Mouse (Mus musculus): ENCODE data around the gene Ndufa9. TPM values are rescaled to one million over a fixed set of nuclear protein-coding genes. Genes with fewer than 3 reads are reported as not detected.
A peak's percentile ranks its signal among the peaks of the same experiment; 100 is the strongest.

Ndufa9 gene
- 210 and 213 TPM in 2 replicates for polyA plus RNA-seq (2015; fragmentation: Nextera tagmentation; extraction: Ambion mirVana)

- Histone ChIP-seq H3K4me2 (peak within 1 kb of the TSS; percentile 92), H3K9me3 (replicated peaks) (no peaks in the 10 kb centered on the region), H3K27me3 (replicated peaks) (0 out of 2 replicates have a peak, but pooled peaks cover 2% of the 10 kb centered on the region), H3K4me1 (peaks cover 23% of the 10 kb centered on the region), H3K4me3 (replicated peaks) (peak within 1 kb of the TSS; percentile 60), H3K9ac (replicated peaks) (peak within 1 kb of the TSS; percentile 71), H3K36me3 (peaks cover 6% of the 10 kb centered on the region), H3K27ac (replicated peaks) (peak within 1 kb of the TSS; percentile 89)
- WGBS, result 6% methylated on average over 46 of the region's 46 CpGs
- ATAC-seq (ENCODE audit: low FRiP score), result peak; percentile 97
Observed at GRCm38 (mm10) chr6:126848712-126849704, at the start of gene Ndufa9. Ndufa9 (minus strand) TSS chr6:126849136.

- no peak for ATAC-seq (ENCODE audit: low FRiP score)
- Histone ChIP-seq H3K4me3 (replicated peaks) (no peak overlapping the region), H3K9me3 (replicated peaks) (no peaks in the 10 kb centered on the region), H3K36me3 (no peaks in the 10 kb centered on the region), H3K4me2 (no peak overlapping the region), H3K4me1 (no peaks in the 10 kb centered on the region), H3K27ac (replicated peaks) (no peak overlapping the region), H3K27me3 (replicated peaks) (no peaks in the 10 kb centered on the region), H3K9ac (replicated peaks) (no peak overlapping the region)
- 83% methylated on average over 8 of the region's 8 CpGs for WGBS
Observed at GRCm38 (mm10) chr6:126877118-126877517, 28.2 kb upstream of the Ndufa9 start.

GRCm38 (mm10) chr6:126852881-126853280 lies 3.9 kb upstream of the Ndufa9 start, which contains the start of gene Akap3:
Akap3 (plus strand) TSS chr6:126853098.
- Histone ChIP-seq H3K4me1 (peaks cover 12% of the 10 kb centered on the region), H3K27me3 (replicated peaks) (0 out of 2 replicates have a peak, but pooled peaks cover 2% of the 10 kb centered on the region), H3K9ac (replicated peaks) (no peak within 1 kb of the TSS), H3K4me3 (replicated peaks) (no peak within 1 kb of the TSS), H3K27ac (replicated peaks) (no peak within 1 kb of the TSS), H3K9me3 (replicated peaks) (no peaks in the 10 kb centered on the region), H3K4me2 (no peak within 1 kb of the TSS), H3K36me3 (no peaks in the 10 kb centered on the region)
- no peak for ATAC-seq (ENCODE audit: low FRiP score)

GRCm38 (mm10) chr6:126836628-126837027 lies 12.3 kb downstream of the Ndufa9 start:
- H3K9ac ChIP-seq (replicated peaks), result no peak overlapping the region
- ATAC-seq (ENCODE audit: low FRiP score), result no peak

GRCm38 (mm10) chr6:126823087-126823486 lies 25.8 kb downstream of the Ndufa9 start:
- H3K9ac ChIP-seq (replicated peaks), result no peak overlapping the region
- H3K9me3 ChIP-seq (replicated peaks), result no peaks in the 10 kb centered on the region
- H3K4me3 ChIP-seq (replicated peaks), result no peak overlapping the region
- H3K27me3 ChIP-seq (replicated peaks), result no peaks in the 10 kb centered on the region
- no peaks in the 10 kb centered on the region for H3K4me1 ChIP-seq
- no peak for ATAC-seq (ENCODE audit: low FRiP score)
- 92% methylated on average over 3 of the region's 3 CpGs for WGBS
- peaks cover 86% of the 10 kb centered on the region for H3K36me3 ChIP-seq
- H3K4me2 ChIP-seq, result no peak overlapping the region
- H3K27ac ChIP-seq (replicated peaks), result no peak overlapping the region

More at GRCm38 (mm10) chr6:126836628-126837027, 12.3 kb downstream of the Ndufa9 start:
- H3K9me3 ChIP-seq (replicated peaks), result no peaks in the 10 kb centered on the region
- no peak overlapping the region for H3K27ac ChIP-seq (replicated peaks)
- no peak overlapping the region for H3K4me2 ChIP-seq
- H3K27me3 ChIP-seq (replicated peaks), result no peaks in the 10 kb centered on the region
- 89% methylated on average over 8 of the region's 8 CpGs for WGBS
- H3K4me1 ChIP-seq, result no peaks in the 10 kb centered on the region
- no peak overlapping the region for H3K4me3 ChIP-seq (replicated peaks)
- peaks cover 94% of the 10 kb centered on the region for H3K36me3 ChIP-seq

GRCm38 (mm10) chr6:126816338-126816737 lies 32.6 kb downstream of the Ndufa9 start:
- Histone ChIP-seq H3K27me3 (replicated peaks) (no peaks in the 10 kb centered on the region), H3K36me3 (peaks cover 19% of the 10 kb centered on the region), H3K4me3 (replicated peaks) (no peak overlapping the region), H3K9me3 (replicated peaks) (no peaks in the 10 kb centered on the region), H3K4me1 (no peaks in the 10 kb centered on the region), H3K27ac (replicated peaks) (no peak overlapping the region), H3K4me2 (no peak overlapping the region), H3K9ac (replicated peaks) (no peak overlapping the region)
- ATAC-seq (ENCODE audit: low FRiP score), result no peak
- WGBS, result 91% methylated on average over 8 of the region's 8 CpGs

- Histone ChIP-seq H3K36me3 (peaks cover 10% of the 10 kb centered on the region), H3K27ac (replicated peaks) (no peak overlapping the region)
- WGBS, result 74% methylated on average over 6 of the region's 6 CpGs
Observed at GRCm38 (mm10) chr6:126815206-126815750, 33.7 kb downstream of the Ndufa9 start.

GRCm38 (mm10) chr6:126811481-126811880 lies 37.5 kb downstream of the Ndufa9 start:
- 92% methylated on average over 4 of the region's 4 CpGs for WGBS

More at GRCm38 (mm10) chr6:126815206-126815750, 33.7 kb downstream of the Ndufa9 start:
- H3K27me3 ChIP-seq (replicated peaks), result no peaks in the 10 kb centered on the region
- H3K4me3 ChIP-seq (replicated peaks), result no peak overlapping the region
- no peak overlapping the region for H3K9ac ChIP-seq (replicated peaks)
- no peaks in the 10 kb centered on the region for H3K9me3 ChIP-seq (replicated peaks)
- no peak overlapping the region for H3K4me2 ChIP-seq
- no peak for ATAC-seq (ENCODE audit: low FRiP score)
- no peaks in the 10 kb centered on the region for H3K4me1 ChIP-seq

GRCm38 (mm10) chr6:126808561-126808960 lies 40.4 kb downstream of the Ndufa9 start:
- Histone ChIP-seq H3K4me2 (no peak overlapping the region), H3K27me3 (replicated peaks) (no peaks in the 10 kb centered on the region), H3K9ac (replicated peaks) (no peak overlapping the region), H3K9me3 (replicated peaks) (no peaks in the 10 kb centered on the region), H3K4me3 (replicated peaks) (no peak overlapping the region), H3K36me3 (no peaks in the 10 kb centered on the region), H3K27ac (replicated peaks) (no peak overlapping the region), H3K4me1 (no peaks in the 10 kb centered on the region)
- 87% methylated on average over 8 of the region's 8 CpGs for whole genome bisulfite sequencing
- no peak for ATAC-seq (ENCODE audit: low FRiP score)

More at GRCm38 (mm10) chr6:126811481-126811880, 37.5 kb downstream of the Ndufa9 start:
- Histone ChIP-seq H3K4me2 (no peak overlapping the region), H3K9me3 (replicated peaks) (no peaks in the 10 kb centered on the region), H3K27me3 (replicated peaks) (no peaks in the 10 kb centered on the region), H3K4me1 (no peaks in the 10 kb centered on the region), H3K9ac (replicated peaks) (no peak overlapping the region), H3K27ac (replicated peaks) (no peak overlapping the region), H3K36me3 (no peaks in the 10 kb centered on the region), H3K4me3 (replicated peaks) (no peak overlapping the region)
- ATAC-seq (ENCODE audit: low FRiP score), result no peak

- Histone ChIP-seq H3K27me3 (replicated peaks) (no peaks in the 10 kb centered on the region), H3K27ac (replicated peaks) (no peak overlapping the region), H3K9ac (replicated peaks) (no peak overlapping the region), H3K4me2 (no peak overlapping the region), H3K36me3 (no peaks in the 10 kb centered on the region), H3K4me3 (replicated peaks) (no peak overlapping the region), H3K9me3 (replicated peaks) (no peaks in the 10 kb centered on the region), H3K4me1 (no peaks in the 10 kb centered on the region)
- WGBS, result 78% methylated on average over 4 of the region's 4 CpGs
- no peak for ATAC-seq (ENCODE audit: low FRiP score)
Observed at GRCm38 (mm10) chr6:126808134-126808533, 40.8 kb downstream of the Ndufa9 start.

- Histone ChIP-seq H3K9me3 (replicated peaks) (no peaks in the 10 kb centered on the region), H3K9ac (replicated peaks) (no peak overlapping the region), H3K4me3 (replicated peaks) (no peak overlapping the region), H3K27me3 (replicated peaks) (no peaks in the 10 kb centered on the region), H3K4me1 (no peaks in the 10 kb centered on the region), H3K27ac (replicated peaks) (no peak overlapping the region), H3K36me3 (no peaks in the 10 kb centered on the region), H3K4me2 (no peak overlapping the region)
- 88% methylated on average over 3 of the region's 3 CpGs for WGBS
- ATAC-seq (ENCODE audit: low FRiP score), result no peak
Observed at GRCm38 (mm10) chr6:126806783-126807182, 42.2 kb downstream of the Ndufa9 start.

GRCm38 (mm10) chr6:126802946-126803345 lies 46.0 kb downstream of the Ndufa9 start:
- Histone ChIP-seq H3K4me2 (no peak overlapping the region), H3K36me3 (no peaks in the 10 kb centered on the region), H3K27ac (replicated peaks) (no peak overlapping the region), H3K9me3 (replicated peaks) (no peaks in the 10 kb centered on the region), H3K4me1 (no peaks in the 10 kb centered on the region), H3K27me3 (replicated peaks) (no peaks in the 10 kb centered on the region), H3K9ac (replicated peaks) (no peak overlapping the region), H3K4me3 (replicated peaks) (no peak overlapping the region)
- ATAC-seq (ENCODE audit: low FRiP score), result no peak
- 40% methylated on average over 11 of the region's 11 CpGs for WGBS

Measured in neural tube, embryonic 15.5 days (tissue).